Mouse (Mus musculus) heart, embryonic 14.5 days (tissue): ENCODE results near the gene Depdc1b. TPM values are rescaled to one million over a fixed set of nuclear protein-coding genes. Genes with fewer than 3 reads are reported as not detected.

Experiments
- ATAC-seq: fragments of 200-750 bp; cut with Nextera tagmentation; 2 replicates; pipeline ENCODE4 v1.8.0; 2017; ENCODE audit warnings: low read depth, moderate TSS enrichment; ENCODE audit not compliant: insufficient number of reproducible peaks, insufficient read depth, low FRiP score
- H3K27ac ChIP-seq, 2 experiments: fragments of 200-500 bp in 1 of 2; fragments of 300-500 bp in 1 of 2; sonication (generic) in 1 of 2; replicated peaks in 1 of 2; 2 replicates each; pipeline ENCODE4 v1.5.1; 2012 to 2014; ENCODE audit warnings: low read depth in 2 of 2, low read length in 2 of 2, control low read depth in 1 of 2, mild to moderate bottlenecking in 1 of 2, mixed read lengths in 1 of 2; ENCODE audit not compliant: control insufficient read depth in 1 of 2, insufficient read depth in 1 of 2
- H3K27me3 ChIP-seq: fragments of 300-500 bp; sonication (generic); 2 replicates; pipeline ENCODE4 v1.6.1; 2014; ENCODE audit warnings: mild to moderate bottlenecking, low read length, control low read depth; ENCODE audit not compliant: control insufficient read depth, insufficient read depth
- H3K36me3 ChIP-seq: fragments of 300-500 bp; sonication (generic); 2 replicates; pipeline ENCODE4 v1.6.1; 2014; ENCODE audit warnings: mild to moderate bottlenecking, control low read depth, low read length, mixed read lengths; ENCODE audit not compliant: control insufficient read depth, insufficient read depth
- H3K4me1 ChIP-seq, 2 experiments: fragments of 200-500 bp in 1 of 2; fragments of 300-500 bp in 1 of 2; sonication (generic) in 1 of 2; 2 replicates each; pipeline ENCODE4 v1.6.1; 2012 to 2014; ENCODE audit warnings: low read length in 2 of 2, control low read depth in 1 of 2, mixed read lengths in 1 of 2; ENCODE audit not compliant: control insufficient read depth in 2 of 2, insufficient read depth in 2 of 2
- H3K4me2 ChIP-seq: fragments of 300-500 bp; sonication (generic); 2 replicates; pipeline ENCODE4 v1.6.1; 2014; ENCODE audit warnings: mild to moderate bottlenecking, low read length
- H3K4me3 ChIP-seq, 2 experiments: fragments of 200-500 bp in 1 of 2; fragments of 300-500 bp in 1 of 2; sonication (generic) in 1 of 2; 2 replicates each; pipeline ENCODE4 v1.5.1; 2012 to 2014; ENCODE audit warnings: low read length in 2 of 2, mild to moderate bottlenecking in 2 of 2, control low read depth in 1 of 2, low read depth in 1 of 2, moderate library complexity in 1 of 2; ENCODE audit not compliant: control insufficient read depth in 1 of 2, insufficient read depth in 1 of 2
- H3K9ac ChIP-seq: fragments of 300-500 bp; sonication (generic); 2 replicates; pipeline ENCODE4 v1.6.1; 2014; ENCODE audit warnings: mild to moderate bottlenecking, low read length
- H3K9me3 ChIP-seq: fragments of 300-500 bp; sonication (generic); 2 replicates; pipeline ENCODE4 v1.6.1; 2016; ENCODE audit warnings: low read length, control low read depth; ENCODE audit not compliant: control insufficient read depth
- WGBS: fragments of 180-500 bp; shearing (Covaris S2); extraction: QIAGEN DNeasy Blood & Tissue Kit; methylation state at CpG from one replicate; pipeline ENCODE4 v1.1.7; 2014; 5-methylcytosine and 5-hydroxymethylcytosine counted together
- polyA plus RNA-seq: library from polyadenylated mRNA; unstranded; fragments of >200 nt; fragmentation: Nextera tagmentation; extraction: Ambion mirVana; gene quantifications from 2 replicates; pipeline ENCODE4 v1.2.1, GENCODE M21; 2014

Gene Depdc1b
- polyA plus RNA-seq, 1 experiment from 2014 or later, result 4.6 TPM

DNA sequence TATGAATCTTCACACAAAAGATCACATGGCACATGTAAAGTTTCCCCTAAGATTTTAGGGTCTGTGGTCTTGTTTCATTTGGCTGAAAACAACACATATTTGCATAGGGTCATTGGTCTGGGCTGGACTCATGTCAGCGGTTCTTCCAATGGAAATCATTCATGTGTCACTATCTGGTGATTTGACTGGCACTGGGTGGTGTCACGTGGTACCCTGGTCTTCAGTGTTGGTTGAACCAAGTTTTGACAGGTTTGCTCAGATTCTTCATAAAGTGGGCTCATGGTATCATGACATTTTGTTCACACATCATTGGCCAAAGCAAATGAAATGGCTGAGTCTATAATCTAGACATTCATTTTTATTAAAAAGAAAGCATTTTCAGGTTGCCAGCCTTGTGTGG is 1.3 kb downstream of the Depdc1b start:
- peaks cover 0 to 4% of the 10 kb centered on the region in 2 experiments; a peak in 2 of 4 replicates for H3K4me1 ChIP-seq
- peak overlapping the region; percentile 96 for H3K4me2 ChIP-seq
- no peak overlapping the region for H3K9ac ChIP-seq
- H3K9me3 ChIP-seq, result 0 out of 2 replicates have a peak, but pooled peaks cover 4% of the 10 kb centered on the region
- no peaks in the 10 kb centered on the region for H3K36me3 ChIP-seq
- ATAC-seq, result no peak
- no peak overlapping the region for H3K27ac ChIP-seq
- no peak overlapping the region for H3K4me3 ChIP-seq
- peaks cover 64% of the 10 kb centered on the region for H3K27me3 ChIP-seq
- WGBS, result 79% methylated on average over 2 of the region's 2 CpGs

GRCm38 (mm10) chr13:108319028-108319427 is 2.9 kb downstream of the Depdc1b start:
- Histone ChIP-seq H3K36me3 (no peaks in the 10 kb centered on the region), H3K4me3 (no peak overlapping the region), H3K9me3 (0 out of 2 replicates have a peak, but pooled peaks cover 4% of the 10 kb centered on the region), H3K4me1 (peaks cover 0 to 4% of the 10 kb centered on the region in 2 experiments; a peak in 2 of 4 replicates), H3K9ac (no peak overlapping the region), H3K27me3 (peaks cover 51% of the 10 kb centered on the region), H3K4me2 (no peak overlapping the region), H3K27ac (no peak overlapping the region)
- no peak for ATAC-seq
- 93% methylated on average over 8 of the region's 8 CpGs for WGBS

GRCm38 (mm10) chr13:108320216-108320615 is 4.1 kb downstream of the Depdc1b start:
- H3K4me2 ChIP-seq, result no peak overlapping the region
- peaks cover 5% of the 10 kb centered on the region for H3K36me3 ChIP-seq
- 88% methylated on average over 8 of the region's 8 CpGs for WGBS
- peaks cover 0 to 3% of the 10 kb centered on the region in 2 experiments; a peak in 2 of 4 replicates for H3K4me1 ChIP-seq
- 0 out of 2 replicates have a peak, but pooled peaks cover 4% of the 10 kb centered on the region for H3K9me3 ChIP-seq
- no peak overlapping the region for H3K27ac ChIP-seq
- no peak overlapping the region for H3K4me3 ChIP-seq
- ATAC-seq, result no peak
- H3K9ac ChIP-seq, result no peak overlapping the region
- H3K27me3 ChIP-seq, result peaks cover 45% of the 10 kb centered on the region

DNA sequence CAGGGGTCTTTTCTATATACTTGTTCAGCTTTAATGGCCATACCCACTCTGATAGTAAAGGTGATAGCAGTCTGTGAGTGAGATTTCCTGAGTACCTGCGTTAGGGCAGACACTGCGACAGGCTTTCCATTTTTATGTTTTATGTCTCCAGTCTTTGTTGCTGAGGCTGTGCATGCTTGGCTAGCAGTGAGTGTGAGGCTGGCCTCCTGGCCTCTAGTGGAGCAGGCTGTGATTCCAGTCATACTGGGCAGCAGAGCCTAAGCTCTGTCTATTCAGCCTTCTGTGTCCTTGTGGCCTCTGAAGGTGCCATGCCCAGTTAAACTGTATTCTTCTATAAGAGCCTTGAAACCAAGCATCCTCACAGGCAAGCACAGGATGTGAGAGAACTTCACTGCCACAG is 6.3 kb downstream of the Depdc1b start:
- Histone ChIP-seq H3K9ac (no peak overlapping the region), H3K36me3 (peaks cover 5% of the 10 kb centered on the region), H3K27me3 (peaks cover 38% of the 10 kb centered on the region), H3K4me3 (no peak overlapping the region), H3K9me3 (0 out of 2 replicates have a peak, but pooled peaks cover 4% of the 10 kb centered on the region), H3K4me2 (no peak overlapping the region), H3K27ac (no peak overlapping the region), H3K4me1 (no peaks in the 10 kb centered on the region)
- 90% methylated on average over 2 of the region's 2 CpGs for WGBS
- ATAC-seq, result no peak

GRCm38 (mm10) chr13:108323317-108323716 is 7.2 kb downstream of the Depdc1b start:
- H3K4me3 ChIP-seq, result no peak overlapping the region
- peaks cover 30% of the 10 kb centered on the region for H3K27me3 ChIP-seq
- no peaks in the 10 kb centered on the region for H3K9me3 ChIP-seq
- WGBS, result 85% methylated on average over 2 of the region's 2 CpGs
- ATAC-seq, result no peak
- H3K9ac ChIP-seq, result no peak overlapping the region
- no peaks in the 10 kb centered on the region for H3K4me1 ChIP-seq
- no peak overlapping the region for H3K27ac ChIP-seq
- no peak overlapping the region for H3K4me2 ChIP-seq
- peaks cover 5% of the 10 kb centered on the region for H3K36me3 ChIP-seq

GRCm38 (mm10) chr13:108323866-108324829 is 8.0 kb downstream of the Depdc1b start:
- H3K4me2 ChIP-seq, result no peak overlapping the region
- no peak overlapping the region for H3K4me3 ChIP-seq
- no peak for ATAC-seq
- peaks cover 21% of the 10 kb centered on the region for H3K27me3 ChIP-seq
- H3K9ac ChIP-seq, result no peak overlapping the region
- no peaks in the 10 kb centered on the region for H3K4me1 ChIP-seq
- 90% methylated on average over 22 of the region's 22 CpGs for WGBS
- H3K27ac ChIP-seq, result no peak overlapping the region
- no peaks in the 10 kb centered on the region for H3K9me3 ChIP-seq
- H3K36me3 ChIP-seq, result peaks cover 5% of the 10 kb centered on the region

DNA sequence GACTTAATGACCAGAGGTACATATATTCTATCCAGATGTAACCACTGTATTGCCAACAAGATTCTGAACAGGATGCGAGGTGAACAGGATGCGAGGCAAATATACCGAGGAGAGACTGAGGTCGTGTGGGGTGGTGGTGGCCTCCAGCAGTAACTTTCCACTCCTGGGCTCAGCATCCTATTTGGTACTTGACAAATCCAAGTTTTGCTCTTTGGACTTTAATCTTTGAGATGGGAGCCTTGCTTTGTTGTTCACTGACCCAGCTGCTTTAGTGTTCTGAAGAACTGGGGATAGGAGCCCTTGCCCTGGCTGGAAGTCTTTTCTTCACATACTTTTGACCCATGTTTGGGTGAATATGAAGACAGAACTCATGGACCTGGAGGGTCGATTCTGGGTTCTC is 9.7 kb downstream of the Depdc1b start:
- ATAC-seq, result no peak
- no peak overlapping the region for H3K4me2 ChIP-seq
- no peak overlapping the region for H3K4me3 ChIP-seq
- 80% methylated on average over 5 of the region's 5 CpGs for WGBS
- H3K27me3 ChIP-seq, result peaks cover 7% of the 10 kb centered on the region; the same call in 1 of the 2 replicates
- H3K4me1 ChIP-seq, result no peaks in the 10 kb centered on the region
- no peak overlapping the region for H3K9ac ChIP-seq
- H3K9me3 ChIP-seq, result no peaks in the 10 kb centered on the region
- H3K36me3 ChIP-seq, result peaks cover 5% of the 10 kb centered on the region
- no peak overlapping the region for H3K27ac ChIP-seq
